In genomic region chr14:21686376-21687279, GRCm38 (mm10) we compare ENCODE assay signal across 9 mouse cellular contexts. TPM values are rescaled to one million over a fixed set of nuclear protein-coding genes. Genes with fewer than 3 reads are reported as not detected.
A peak's percentile ranks its signal among the peaks of the same experiment; 100 is the strongest.
DNase-seq lines count a peak whose midpoint lies in the region; ATAC-seq and TF ChIP-seq lines count a peak whose summit lies in the region.
"Had no signal": no experiment of that assay in that cellular context is flagged by ENCODE, and none has a peak within 500 bp of the region (broad histone marks: within the 10 kb centered on the region; RNA-seq: fewer than 3 reads in every experiment).

No protein-coding gene starts in this region.

- no peak for TF ChIP-seq CTCF in kidney, postnatal 0 days (IDR thresholded peaks at IDR 0.05; ENCODE audit: low read depth)
- no peak for TF ChIP-seq CTCF in liver, embryonic 14.5 days (IDR thresholded peaks at IDR 0.05; ENCODE audit: low read depth)
- TF ChIP-seq CTCF in stomach, postnatal 0 days (IDR thresholded peaks at IDR 0.05; ENCODE audit: low read depth) = no peak

- no peak overlapping the region for H3K27ac ChIP-seq in kidney, postnatal 0 days
- H3K27ac ChIP-seq in forebrain, embryonic 14.5 days (ENCODE audit: low read depth, low read length) = no peak overlapping the region
- H3K27ac ChIP-seq in liver, embryonic 14.5 days = no peak overlapping the region
- no peak overlapping the region for H3K27ac ChIP-seq in stomach, postnatal 0 days (replicated peaks)

- H3K4me1 ChIP-seq in kidney, postnatal 0 days (replicated peaks; ENCODE audit: insufficient read depth, low read length) = peaks cover 11% of the 10 kb centered on the region
- H3K4me1 ChIP-seq in forebrain, embryonic 14.5 days (ENCODE audit: control insufficient read depth, insufficient read depth, low read length) = peaks cover 4% of the 10 kb centered on the region
- H3K4me1 ChIP-seq in liver, embryonic 14.5 days (replicated peaks; ENCODE audit: control insufficient read depth in 2 of 2, insufficient read depth in 2 of 2, low read length in 1 of 2) = peaks cover 0 to 5% of the 10 kb centered on the region in 2 experiments; a peak in 3 of 4 replicates
- H3K4me1 ChIP-seq in stomach, postnatal 0 days (replicated peaks; ENCODE audit: control insufficient read depth, insufficient read depth) = no peaks in the 10 kb centered on the region

- 11% methylated on average over 49 of the region's 49 CpGs for WGBS in kidney, postnatal 0 days
- WGBS in forebrain, embryonic 14.5 days = 14% methylated on average over 45 of the region's 49 CpGs
- WGBS in liver, embryonic 14.5 days (ENCODE audit: insufficient replicate concordance) = 14% methylated on average over 49 of the region's 49 CpGs
- WGBS in stomach, postnatal 0 days = 16% methylated on average over 46 of the region's 49 CpGs

- peak overlapping the region; percentile 29 for H3K4me3 ChIP-seq in kidney, postnatal 0 days (replicated peaks; ENCODE audit: low read depth, low read length)
- peak overlapping the region; percentile 24 for H3K4me3 ChIP-seq in forebrain, embryonic 14.5 days (ENCODE audit: low read depth, low read length)
- H3K4me3 ChIP-seq in liver, embryonic 14.5 days (ENCODE audit: insufficient read depth in 1 of 2, low read depth in 2 of 2, low read length in 2 of 2) = peak overlapping the region in 1 of 2 experiments; percentile 8; a peak in 2 of 4 replicates
- H3K4me3 ChIP-seq in stomach, postnatal 0 days (ENCODE audit: low read depth, low read length) = peak overlapping the region; percentile 27; the same call in 1 of the 2 replicates

- peak; percentile 35; the same call in 1 of the 2 replicates for ATAC-seq in kidney, postnatal 0 days (replicated peaks; ENCODE audit: low FRiP score, low read depth)
- 0 out of 2 replicates have a peak, but pooled peaks have one; percentile 17 for ATAC-seq in forebrain, embryonic 14.5 days
- no peak for ATAC-seq in liver, embryonic 14.5 days (ENCODE audit: insufficient read depth)
- peak; percentile 35 for ATAC-seq in stomach, postnatal 0 days (ENCODE audit: low FRiP score, low TSS enrichment)

- peak; percentile 48 for DNase-seq in kidney, postnatal 0 days (ENCODE audit: low spot score)
- DNase-seq in kidney, postnatal 36 days = no peak
- no peak for DNase-seq in forebrain, embryonic 14.5 days (ENCODE audit: low spot score)
- no peak for DNase-seq in liver, embryonic 14.5 days (ENCODE audit: low read depth in 3 of 3, low spot score in 3 of 3)
- DNase-seq in stomach, postnatal 0 days (ENCODE audit: low spot score) = peak; percentile 37
- no peak for DNase-seq in left cerebral cortex, adult 9 months (ENCODE audit: low spot score in 2 of 2)
- no peak for DNase-seq in T-cell, adult 2 months (ENCODE audit: low spot score)
- DNase-seq in left cerebral cortex, postnatal 4 days = no peak

- peak overlapping the region; percentile 52 for H3K4me2 ChIP-seq in kidney, postnatal 0 days (ENCODE audit: low read length)
- peak overlapping the region; percentile 54 for H3K4me2 ChIP-seq in forebrain, embryonic 14.5 days (ENCODE audit: low read length)
- peak overlapping the region; percentile 47 for H3K4me2 ChIP-seq in liver, embryonic 14.5 days (ENCODE audit: low read depth)
- peak overlapping the region; percentile 54 for H3K4me2 ChIP-seq in stomach, postnatal 0 days (replicated peaks; ENCODE audit: low read depth)

- no peaks in the 10 kb centered on the region for H3K36me3 ChIP-seq in kidney, postnatal 0 days (ENCODE audit: insufficient read depth, low read length)
- H3K36me3 ChIP-seq in forebrain, embryonic 14.5 days (ENCODE audit: control insufficient read depth, insufficient read depth, low read length) = no peaks in the 10 kb centered on the region
- no peaks in the 10 kb centered on the region for H3K36me3 ChIP-seq in liver, embryonic 14.5 days (replicated peaks; ENCODE audit: control insufficient read depth, insufficient read depth, low read depth)
- no peaks in the 10 kb centered on the region for H3K36me3 ChIP-seq in stomach, postnatal 0 days (ENCODE audit: control insufficient read depth, insufficient read depth, low read length)

- H3K9me3 ChIP-seq in kidney, postnatal 0 days (replicated peaks; ENCODE audit: low read length) = no peaks in the 10 kb centered on the region
- no peaks in the 10 kb centered on the region for H3K9me3 ChIP-seq in forebrain, embryonic 14.5 days (replicated peaks; ENCODE audit: control insufficient read depth, low read length)
- no peaks in the 10 kb centered on the region for H3K9me3 ChIP-seq in liver, embryonic 14.5 days (ENCODE audit: control insufficient read depth, low read length)
- H3K9me3 ChIP-seq in stomach, postnatal 0 days (ENCODE audit: control insufficient read depth, low read length) = no peaks in the 10 kb centered on the region

- H3K9ac ChIP-seq in kidney, postnatal 0 days (ENCODE audit: low read depth, low read length) = 0 out of 2 replicates have a peak overlapping the region, but pooled peaks have one; percentile 37
- H3K9ac ChIP-seq in forebrain, embryonic 14.5 days (ENCODE audit: low read length) = 0 out of 2 replicates have a peak overlapping the region, but pooled peaks have one; percentile 13
- no peak overlapping the region for H3K9ac ChIP-seq in liver, embryonic 14.5 days (replicated peaks)
- peak overlapping the region; percentile 41; the same call in 1 of the 2 replicates for H3K9ac ChIP-seq in stomach, postnatal 0 days (ENCODE audit: low read length)

- 0 out of 2 replicates have a peak, but pooled peaks cover 3% of the 10 kb centered on the region for H3K27me3 ChIP-seq in kidney, postnatal 0 days (ENCODE audit: insufficient read depth, low read length)
- peaks cover 4% of the 10 kb centered on the region; the same call in 1 of the 2 replicates for H3K27me3 ChIP-seq in forebrain, embryonic 14.5 days (replicated peaks; ENCODE audit: control insufficient read depth, insufficient read depth, low read length)
- peaks cover 14% of the 10 kb centered on the region for H3K27me3 ChIP-seq in liver, embryonic 14.5 days (ENCODE audit: control insufficient read depth, insufficient read depth, low read length)
- no peaks in the 10 kb centered on the region for H3K27me3 ChIP-seq in stomach, postnatal 0 days (ENCODE audit: control insufficient read depth, insufficient read depth, low read length)

- intact Hi-C loops in left cerebral cortex, postnatal 4 days (cut with DNase I) = no loop called here

- no peak for TF ChIP-seq EP300 in liver, embryonic 14.5 days (IDR thresholded peaks at IDR 0.05; ENCODE audit: low read depth)
- no peak for TF ChIP-seq EP300 in stomach, postnatal 0 days (optimal IDR thresholded peaks at IDR 0.05)

RNA-seq across cellular contexts. Expression of gene Dupd1, which starts 27.7 kb away (rescaled TPM):
- not detected in 2 replicates for polyA plus RNA-seq in kidney, postnatal 0 days (2015; fragmentation: Nextera tagmentation; extraction: Ambion mirVana)
- not detected in 2 replicates for polyA plus RNA-seq in forebrain, embryonic 14.5 days (2014; fragmentation: Nextera tagmentation; extraction: Ambion mirVana)
- not detected in 2 replicates for polyA plus RNA-seq in liver, embryonic 14.5 days (2012; rRNA removed)
- not detected in 2 replicates for polyA plus RNA-seq in liver, embryonic 14.5 days (2014; fragmentation: Nextera tagmentation; extraction: Ambion mirVana)
- polyA plus RNA-seq in stomach, postnatal 0 days (2015; fragmentation: Nextera tagmentation; extraction: Ambion mirVana) = not detected in 2 replicates
- not detected for total RNA-seq in left cerebral cortex, postnatal 4 days (2021)
- total RNA-seq: hematopoietic stem cell, adult 5-6 weeks had no signal

Comparison
In these comparisons a context has a peak if more than half of its experiments do, and no peak if none do; other contexts are left out.
1. DNase-seq: peak in kidney, postnatal 0 days (single experiment) and stomach, postnatal 0 days (single experiment); none in kidney, postnatal 36 days (0 of 2), forebrain, embryonic 14.5 days (single experiment), liver, embryonic 14.5 days (0 of 3), left cerebral cortex, adult 9 months (0 of 2), T-cell, adult 2 months (single experiment) and left cerebral cortex, postnatal 4 days (single experiment).
2. Peak in every context shown above with its lines, with median percentiles within 50 percentile points of each other: H3K4me2 ChIP-seq.